Mouse (Mus musculus) heart, embryonic 10.5 days (tissue): ENCODE measurements around the gene Bfar. TPM values are rescaled to one million over a fixed set of nuclear protein-coding genes. Genes with fewer than 3 reads are reported as not detected.

Experiments
- polyA plus RNA-seq: library from polyadenylated mRNA; unstranded; fragments of >200 nt; fragmentation: Nextera tagmentation; extraction: Ambion mirVana; gene quantifications from 2 replicates; pipeline ENCODE4 v1.2.1, GENCODE M21; 2016

The Bfar gene
- polyA plus RNA-seq, 1 experiment from 2014 or later = 33.2 TPM

Other genes starting within 250 kb of the Bfar start
- 34.3 and 36.6 TPM in 2 replicates for gene Parn, start 3.7 kb upstream of the Bfar start, polyA plus RNA-seq
- 3.9 and 4.4 TPM in 2 replicates for gene 3110001I22Rik, start 71 bp downstream of the Bfar start, polyA plus RNA-seq
- gene Pla2g10, start 59.1 kb downstream of the Bfar start, polyA plus RNA-seq = 0.09 TPM in 1 of 2 replicates, not detected in the other
- 66.6 and 70.6 TPM in 2 replicates for gene Rrn3, start 108.8 kb downstream of the Bfar start, polyA plus RNA-seq
- gene Ntan1, start 147.0 kb downstream of the Bfar start, polyA plus RNA-seq = 129 and 145 TPM in 2 replicates
- 74.3 and 79.4 TPM in 2 replicates for gene Pdxdc1, start 231.3 kb downstream of the Bfar start, polyA plus RNA-seq
- gene Mpv17l, start 231.3 kb downstream of the Bfar start, polyA plus RNA-seq = 1.9 and 2.5 TPM in 2 replicates